Comparison of ENCODE assay signal across 8 mouse cellular contexts in the genomic region with DNA sequence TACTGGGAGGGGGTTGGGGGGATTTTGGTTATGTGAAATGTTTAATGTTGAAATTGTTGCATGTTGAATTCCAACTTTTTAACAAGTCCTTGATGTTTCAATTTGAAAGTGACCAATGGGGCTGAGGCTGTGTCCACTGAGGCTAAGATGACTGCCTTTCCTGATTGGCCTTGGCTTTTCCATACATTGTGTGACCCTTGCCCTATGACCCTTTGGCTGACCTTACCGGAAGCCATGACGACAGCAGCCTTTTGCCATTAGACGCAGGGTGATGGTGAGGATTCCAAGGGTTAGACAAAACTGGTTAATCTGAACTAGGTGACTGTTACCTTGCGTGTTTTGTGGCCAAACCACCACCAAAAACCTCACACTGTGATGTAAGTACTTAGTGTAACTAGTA. TPM values are rescaled to one million over a fixed set of nuclear protein-coding genes. Genes with fewer than 3 reads are reported as not detected.
DNase-seq lines count a peak whose midpoint lies in the region; ATAC-seq and TF ChIP-seq lines count a peak whose summit lies in the region.

No protein-coding gene starts in this region.

- peaks cover 30% of the 10 kb centered on the region for H3K36me3 ChIP-seq in forebrain, postnatal 0 days (ENCODE audit: insufficient read depth)
- H3K36me3 ChIP-seq in liver, embryonic 13.5 days: peaks cover 51% of the 10 kb centered on the region

- 51% methylated on average over 4 of the region's 4 CpGs for WGBS in forebrain, postnatal 0 days
- 51% methylated on average over 4 of the region's 4 CpGs for WGBS in liver, embryonic 13.5 days (ENCODE audit: insufficient replicate concordance)

- H3K4me3 ChIP-seq in bone marrow macrophage, adult 2 months (ENCODE audit: insufficient read depth, low read length): peak overlapping the region; percentile 42
- peak overlapping the region; percentile 100 for H3K4me3 ChIP-seq in forebrain, postnatal 0 days (ENCODE audit: low read depth, low read length)
- peak overlapping the region; percentile 98 for H3K4me3 ChIP-seq in liver, embryonic 13.5 days (replicated peaks)

- peaks cover 7% of the 10 kb centered on the region for H3K4me1 ChIP-seq in bone marrow macrophage, adult 2 months (ENCODE audit: control insufficient read depth, insufficient read depth, low read length)
- H3K4me1 ChIP-seq in forebrain, postnatal 0 days (ENCODE audit: insufficient read depth): peaks cover 8% of the 10 kb centered on the region; the same call in 1 of the 2 replicates
- peaks cover 49% of the 10 kb centered on the region for H3K4me1 ChIP-seq in liver, embryonic 13.5 days (replicated peaks)

- ATAC-seq in forebrain, postnatal 0 days: no peak
- ATAC-seq in liver, embryonic 13.5 days (ENCODE audit: low read depth): no peak
- no peak for ATAC-seq in megakaryocyte-erythroid progenitor cell, adult 5-6 weeks (replicated peaks; ENCODE audit: low FRiP score, low TSS enrichment, poor library complexity, severe bottlenecking)

- no peak for TF ChIP-seq POLR2A in bone marrow macrophage, adult 2 months (IDR thresholded peaks at IDR 0.05; ENCODE audit: borderline replicate concordance, low read depth, low read length)

- peak overlapping the region; percentile 82 for H3K4me2 ChIP-seq in forebrain, postnatal 0 days (ENCODE audit: low read depth)
- peak overlapping the region; percentile 82 for H3K4me2 ChIP-seq in liver, embryonic 13.5 days

- no peaks in the 10 kb centered on the region for H3K9me3 ChIP-seq in forebrain, postnatal 0 days (ENCODE audit: low read length)
- H3K9me3 ChIP-seq in liver, embryonic 13.5 days (replicated peaks): no peaks in the 10 kb centered on the region

- peak; percentile 26 to 37 for DNase-seq in layer of hippocampus, postnatal 10 days (ENCODE audit: low spot score in 2 of 2)
- no peak for DNase-seq in layer of hippocampus, adult 18-20 months (ENCODE audit: low spot score in 2 of 2)
- DNase-seq in forebrain, postnatal 0 days: no peak
- no peak for DNase-seq in liver, embryonic 13.5 days
- no peak for DNase-seq in layer of hippocampus, adult 9-11 months
- no peak for DNase-seq in right cerebral cortex, postnatal 4 days

- H3K9ac ChIP-seq in forebrain, postnatal 0 days: peak overlapping the region; percentile 100
- H3K9ac ChIP-seq in liver, embryonic 13.5 days: peak overlapping the region; percentile 99

- H3K27me3 ChIP-seq in forebrain, postnatal 0 days (ENCODE audit: insufficient read depth, low read length): no peaks in the 10 kb centered on the region
- H3K27me3 ChIP-seq in liver, embryonic 13.5 days: no peaks in the 10 kb centered on the region

- H3K27ac ChIP-seq in bone marrow macrophage, adult 2 months (ENCODE audit: insufficient read depth, low read depth, low read length): no peak overlapping the region
- H3K27ac ChIP-seq in forebrain, postnatal 0 days (ENCODE audit: low read depth, low read length): no peak overlapping the region
- peak overlapping the region; percentile 93 for H3K27ac ChIP-seq in liver, embryonic 13.5 days

- no peak for TF ChIP-seq CTCF in bone marrow macrophage, adult 2 months (IDR thresholded peaks at IDR 0.05; ENCODE audit: low read depth, low read length)
- no peak for TF ChIP-seq CTCF in forebrain, postnatal 0 days (IDR thresholded peaks at IDR 0.05; ENCODE audit: low read depth)

RNA-seq across cellular contexts. Expression of gene Srsf6, which starts 1.4 kb away (rescaled TPM):
- 100 to 1,000 TPM; 127 to 146 TPM for total RNA-seq in layer of hippocampus, postnatal 10 days (2021)
- 100 to 1,000 TPM in 1 of 2 experiments, 10 to 100 TPM in 1; 95.9 to 102 TPM for total RNA-seq in layer of hippocampus, adult 18-20 months (2021)
- 106 and 115 TPM in 2 replicates for polyA plus RNA-seq in bone marrow macrophage, adult 2 months (2012; ENCODE audit: insufficient read depth, insufficient read length, missing spikeins)
- total RNA-seq in forebrain, postnatal 0 days (2014; rRNA removed): 121 and 146 TPM in 2 replicates
- 110 and 133 TPM in 2 replicates for polyA plus RNA-seq in forebrain, postnatal 0 days (2015; fragmentation: Nextera tagmentation; extraction: Ambion mirVana)
- 138 and 164 TPM in 2 replicates for polyA plus RNA-seq in liver, embryonic 13.5 days (2015; fragmentation: Nextera tagmentation; extraction: Ambion mirVana)
- 233 and 311 TPM in 2 replicates for total RNA-seq in megakaryocyte-erythroid progenitor cell, adult 5-6 weeks (2014; fragmentation: Nextera tagmentation)
- total RNA-seq in megakaryocyte-erythroid progenitor cell, adult 5-6 weeks (2017): 286 and 303 TPM in 2 replicates

RNA-seq across cellular contexts. Expression of gene L3mbtl1, which starts 10.6 kb away (rescaled TPM):
- total RNA-seq in layer of hippocampus, postnatal 10 days (2021): 10 to 100 TPM; 25.9 to 30.1 TPM
- 1 to 10 TPM; 7.4 to 9.3 TPM for total RNA-seq in layer of hippocampus, adult 18-20 months (2021)
- not detected in 2 replicates for polyA plus RNA-seq in bone marrow macrophage, adult 2 months (2012; ENCODE audit: insufficient read depth, insufficient read length, missing spikeins)
- 6.5 and 10.4 TPM in 2 replicates for total RNA-seq in forebrain, postnatal 0 days (2014; rRNA removed)
- 1.6 and 3.4 TPM in 2 replicates for polyA plus RNA-seq in forebrain, postnatal 0 days (2015; fragmentation: Nextera tagmentation; extraction: Ambion mirVana)
- polyA plus RNA-seq in liver, embryonic 13.5 days (2015; fragmentation: Nextera tagmentation; extraction: Ambion mirVana): 0.03 and 0.06 TPM in 2 replicates
- total RNA-seq in megakaryocyte-erythroid progenitor cell, adult 5-6 weeks (2014; fragmentation: Nextera tagmentation): 0.81 TPM in 1 of 2 replicates, not detected in the other
- not detected in 2 replicates for total RNA-seq in megakaryocyte-erythroid progenitor cell, adult 5-6 weeks (2017)

RNA-seq across cellular contexts. Expression of gene Sgk2, which starts 54.4 kb away (rescaled TPM):
- total RNA-seq in layer of hippocampus, postnatal 10 days (2021): under 1 TPM; 0.27 to 0.34 TPM
- under 1 TPM; 0.71 to 0.79 TPM for total RNA-seq in layer of hippocampus, adult 18-20 months (2021)
- polyA plus RNA-seq in bone marrow macrophage, adult 2 months (2012; ENCODE audit: insufficient read depth, insufficient read length, missing spikeins): not detected in 2 replicates
- 0.15 TPM in 1 of 2 replicates, not detected in the other for total RNA-seq in forebrain, postnatal 0 days (2014; rRNA removed)
- polyA plus RNA-seq in forebrain, postnatal 0 days (2015; fragmentation: Nextera tagmentation; extraction: Ambion mirVana): 0.05 and 0.25 TPM in 2 replicates
- polyA plus RNA-seq in liver, embryonic 13.5 days (2015; fragmentation: Nextera tagmentation; extraction: Ambion mirVana): 2.7 and 4.6 TPM in 2 replicates
- not detected in 2 replicates for total RNA-seq in megakaryocyte-erythroid progenitor cell, adult 5-6 weeks (2014; fragmentation: Nextera tagmentation)
- not detected in 2 replicates for total RNA-seq in megakaryocyte-erythroid progenitor cell, adult 5-6 weeks (2017)

Comparison
In these comparisons a context has a peak if more than half of its experiments do, and no peak if none do; other contexts are left out.
1. DNase-seq: peak in layer of hippocampus, postnatal 10 days (2 of 2); none in layer of hippocampus, adult 18-20 months (0 of 2), forebrain, postnatal 0 days (single experiment), liver, embryonic 13.5 days (single experiment), layer of hippocampus, adult 9-11 months (single experiment) and right cerebral cortex, postnatal 4 days (single experiment).
2. H3K4me3 ChIP-seq: peak in every context shown above with its lines; median percentile 100 in forebrain, postnatal 0 days; 98 in liver, embryonic 13.5 days; 42 in bone marrow macrophage, adult 2 months.